Mouse (Mus musculus): ENCODE measurements at regions not wholly inside any gene's neighbourhood (a gene's known extent, or its start where the extent isn't known, plus 50 kb on each side); places are given as distances from the start of the nearest gene placed in this dataset.
"Not testable (repeated sequence)": the region's sequence is repeated elsewhere in the genome, so short reads cannot be mapped to it uniquely, and the experiment has no call there.

- 0 out of 2 replicates have a peak, but pooled peaks cover 4% of the 10 kb centered on the region for H3K27me3 ChIP-seq (replicated peaks; ENCODE audit: control insufficient read depth, insufficient read depth, low read length)
- no peaks in the 10 kb centered on the region for H3K9me3 ChIP-seq (ENCODE audit: control insufficient read depth, low read length)
- H3K27ac ChIP-seq (replicated peaks; ENCODE audit: low read depth, low read length): no peak overlapping the region
- no peak overlapping the region for H3K4me3 ChIP-seq (ENCODE audit: low read depth, low read length)
- H3K36me3 ChIP-seq (ENCODE audit: control insufficient read depth, insufficient read depth, low read length): no peaks in the 10 kb centered on the region
- H3K9ac ChIP-seq (ENCODE audit: low read depth, low read length): no peak overlapping the region
- DNase-seq (ENCODE audit: low spot score): no peak
- no peak for ATAC-seq (ENCODE audit: low read depth)
- H3K4me2 ChIP-seq (ENCODE audit: low read depth, low read length): no peak overlapping the region
- H3K4me1 ChIP-seq (ENCODE audit: control insufficient read depth, insufficient read depth, low read length): no peaks in the 10 kb centered on the region
Measured at GRCm38 (mm10) chr13:103638038-103638437, 136.4 kb downstream of the Srek1 start.

DNA sequence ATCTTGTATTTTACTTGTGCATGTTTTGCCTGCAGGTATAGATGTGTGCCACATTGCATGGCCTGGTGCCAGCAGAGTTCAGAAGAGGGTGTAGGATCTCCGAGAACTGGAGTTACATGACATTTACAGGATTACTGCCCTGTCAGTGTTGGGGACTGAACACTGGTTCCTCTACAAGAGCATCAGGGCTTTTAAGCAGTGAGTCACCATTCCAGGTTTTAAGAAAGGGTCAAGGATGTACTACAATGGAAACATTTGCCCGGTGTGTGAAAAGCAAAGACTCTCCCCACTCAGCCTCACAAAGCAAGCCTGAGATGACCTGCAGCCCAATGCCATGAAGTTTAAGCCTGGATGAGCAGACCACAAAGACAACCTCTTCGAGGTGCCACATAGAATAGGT is 137.0 kb downstream of the Srek1 start:
- Histone ChIP-seq H3K27ac (replicated peaks; ENCODE audit: low read depth, low read length) (no peak overlapping the region), H3K4me2 (ENCODE audit: low read depth, low read length) (no peak overlapping the region), H3K9me3 (ENCODE audit: control insufficient read depth, low read length) (no peaks in the 10 kb centered on the region), H3K9ac (ENCODE audit: low read depth, low read length) (no peak overlapping the region), H3K27me3 (replicated peaks; ENCODE audit: control insufficient read depth, insufficient read depth, low read length) (0 out of 2 replicates have a peak, but pooled peaks cover 4% of the 10 kb centered on the region), H3K4me1 (ENCODE audit: control insufficient read depth, insufficient read depth, low read length) (no peaks in the 10 kb centered on the region), H3K36me3 (ENCODE audit: control insufficient read depth, insufficient read depth, low read length) (no peaks in the 10 kb centered on the region), H3K4me3 (ENCODE audit: low read depth, low read length) (no peak overlapping the region)
- no peak for ATAC-seq (ENCODE audit: low read depth)
- DNase-seq (ENCODE audit: low spot score): no peak
- WGBS: 76% methylated on average over 3 of the region's 3 CpGs

DNA sequence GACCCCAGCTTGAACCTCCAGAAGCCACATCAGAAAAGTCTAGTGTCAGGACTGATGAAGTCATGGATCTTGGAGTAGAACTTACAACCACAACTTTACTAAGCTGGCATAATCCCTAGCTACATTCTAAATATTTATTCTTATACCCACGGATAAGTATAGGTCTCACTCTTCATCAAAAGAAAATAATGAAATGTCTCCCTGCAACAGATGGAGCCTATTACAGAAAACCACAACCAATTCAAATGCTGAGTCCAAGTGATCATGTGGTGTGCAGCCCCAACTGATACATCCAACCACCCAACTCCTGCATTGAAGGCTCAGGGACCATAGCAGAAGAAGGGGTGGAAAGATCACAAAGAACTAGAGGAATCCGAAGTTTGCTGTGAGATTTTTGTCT is 137.8 kb downstream of the Srek1 start:
- Histone ChIP-seq H3K36me3 (ENCODE audit: control insufficient read depth, insufficient read depth, low read length) (no peaks in the 10 kb centered on the region), H3K4me2 (ENCODE audit: low read depth, low read length) (no peak overlapping the region), H3K27ac (replicated peaks; ENCODE audit: low read depth, low read length) (no peak overlapping the region), H3K9ac (ENCODE audit: low read depth, low read length) (no peak overlapping the region), H3K9me3 (ENCODE audit: control insufficient read depth, low read length) (no peaks in the 10 kb centered on the region), H3K4me3 (ENCODE audit: low read depth, low read length) (no peak overlapping the region), H3K4me1 (ENCODE audit: control insufficient read depth, insufficient read depth, low read length) (no peaks in the 10 kb centered on the region), H3K27me3 (replicated peaks; ENCODE audit: control insufficient read depth, insufficient read depth, low read length) (0 out of 2 replicates have a peak, but pooled peaks cover 4% of the 10 kb centered on the region)
- ATAC-seq (ENCODE audit: low read depth) (peak; percentile 55; the same call in 1 of the 2 replicates), DNase-seq (ENCODE audit: low spot score) (peak; percentile 44)
- 53% methylated on average over 2 of the region's 2 CpGs for WGBS

GRCm38 (mm10) chr13:103623810-103624209 is 150.6 kb downstream of the Srek1 start:
- 67% methylated on average over 2 of the region's 2 CpGs for WGBS
- DNase-seq (ENCODE audit: low spot score): no peak
- no peak overlapping the region for H3K9ac ChIP-seq (ENCODE audit: low read depth, low read length)
- no peak overlapping the region for H3K27ac ChIP-seq (replicated peaks; ENCODE audit: low read depth, low read length)
- no peaks in the 10 kb centered on the region for H3K27me3 ChIP-seq (replicated peaks; ENCODE audit: control insufficient read depth, insufficient read depth, low read length)
- H3K36me3 ChIP-seq (ENCODE audit: control insufficient read depth, insufficient read depth, low read length): no peaks in the 10 kb centered on the region
- no peaks in the 10 kb centered on the region for H3K9me3 ChIP-seq (ENCODE audit: control insufficient read depth, low read length)
- H3K4me1 ChIP-seq (ENCODE audit: control insufficient read depth, insufficient read depth, low read length): no peaks in the 10 kb centered on the region
- no peak for ATAC-seq (ENCODE audit: low read depth)
- H3K4me2 ChIP-seq (ENCODE audit: low read depth, low read length): no peak overlapping the region
- no peak overlapping the region for H3K4me3 ChIP-seq (ENCODE audit: low read depth, low read length)

DNA sequence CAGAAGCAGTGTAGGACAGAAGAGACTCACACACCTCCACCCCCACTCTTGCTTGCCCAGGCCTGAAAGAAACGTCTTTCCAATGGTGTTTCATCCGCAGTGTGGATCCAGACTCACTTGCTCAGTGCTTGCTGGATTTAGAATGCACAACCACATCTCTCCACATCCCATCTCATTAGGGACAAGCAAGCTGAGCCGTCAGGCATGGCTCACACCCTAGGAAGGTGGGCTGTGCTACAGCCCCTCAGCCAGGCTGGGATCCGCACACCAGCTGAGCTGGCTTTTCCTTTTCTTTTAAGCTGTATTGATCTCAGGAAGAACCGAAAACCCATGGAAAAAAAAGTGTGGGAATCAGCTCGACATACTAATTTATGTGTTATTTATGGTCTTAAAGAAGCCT is 151.1 kb downstream of the Srek1 start:
- Histone ChIP-seq H3K27ac (replicated peaks; ENCODE audit: low read depth, low read length) (no peak overlapping the region), H3K36me3 (ENCODE audit: control insufficient read depth, insufficient read depth, low read length) (no peaks in the 10 kb centered on the region), H3K27me3 (replicated peaks; ENCODE audit: control insufficient read depth, insufficient read depth, low read length) (no peaks in the 10 kb centered on the region), H3K4me1 (ENCODE audit: control insufficient read depth, insufficient read depth, low read length) (no peaks in the 10 kb centered on the region), H3K9me3 (ENCODE audit: control insufficient read depth, low read length) (no peaks in the 10 kb centered on the region), H3K4me2 (ENCODE audit: low read depth, low read length) (no peak overlapping the region), H3K4me3 (ENCODE audit: low read depth, low read length) (no peak overlapping the region), H3K9ac (ENCODE audit: low read depth, low read length) (no peak overlapping the region)
- ATAC-seq (ENCODE audit: low read depth) (no peak), DNase-seq (ENCODE audit: low spot score) (no peak)
- 61% methylated on average over 6 of the region's 6 CpGs for WGBS

- no peaks in the 10 kb centered on the region for H3K4me1 ChIP-seq (ENCODE audit: control insufficient read depth, insufficient read depth, low read length)
- H3K36me3 ChIP-seq (ENCODE audit: control insufficient read depth, insufficient read depth, low read length): no peaks in the 10 kb centered on the region
- no peak overlapping the region for H3K27ac ChIP-seq (replicated peaks; ENCODE audit: low read depth, low read length)
- H3K4me2 ChIP-seq (ENCODE audit: low read depth, low read length): no peak overlapping the region
- no peaks in the 10 kb centered on the region for H3K9me3 ChIP-seq (ENCODE audit: control insufficient read depth, low read length)
- DNase-seq (ENCODE audit: low spot score) (no peak), ATAC-seq (ENCODE audit: low read depth) (no peak)
- H3K9ac ChIP-seq (ENCODE audit: low read depth, low read length): no peak overlapping the region
- no peak overlapping the region for H3K4me3 ChIP-seq (ENCODE audit: low read depth, low read length)
- 37% methylated on average over 5 of the region's 5 CpGs for WGBS
- H3K27me3 ChIP-seq (replicated peaks; ENCODE audit: control insufficient read depth, insufficient read depth, low read length): no peaks in the 10 kb centered on the region
Measured at GRCm38 (mm10) chr13:103622324-103622723, 152.1 kb downstream of the Srek1 start.

- not testable (repeated sequence) for H3K4me2 ChIP-seq (ENCODE audit: low read depth, low read length); ATAC-seq (ENCODE audit: low read depth); H3K27ac ChIP-seq (replicated peaks; ENCODE audit: low read depth, low read length); H3K9me3 ChIP-seq (ENCODE audit: control insufficient read depth, low read length); DNase-seq (ENCODE audit: low spot score); H3K27me3 ChIP-seq (replicated peaks; ENCODE audit: control insufficient read depth, insufficient read depth, low read length); H3K9ac ChIP-seq (ENCODE audit: low read depth, low read length); H3K36me3 ChIP-seq (ENCODE audit: control insufficient read depth, insufficient read depth, low read length); H3K4me1 ChIP-seq (ENCODE audit: control insufficient read depth, insufficient read depth, low read length); H3K4me3 ChIP-seq (ENCODE audit: low read depth, low read length)
- WGBS: 91% methylated on average over 5 of the region's 5 CpGs
Measured at GRCm38 (mm10) chr13:103620958-103621357, 153.4 kb downstream of the Srek1 start.

- no peak overlapping the region for H3K9ac ChIP-seq (ENCODE audit: low read depth, low read length)
- H3K9me3 ChIP-seq (ENCODE audit: control insufficient read depth, low read length): no peaks in the 10 kb centered on the region
- no peaks in the 10 kb centered on the region for H3K27me3 ChIP-seq (replicated peaks; ENCODE audit: control insufficient read depth, insufficient read depth, low read length)
- H3K36me3 ChIP-seq (ENCODE audit: control insufficient read depth, insufficient read depth, low read length): no peaks in the 10 kb centered on the region
- WGBS: 56% methylated on average over 10 of the region's 10 CpGs
- no peak; the same call in 1 of the 2 replicates for ATAC-seq (ENCODE audit: low read depth)
- H3K4me3 ChIP-seq (ENCODE audit: low read depth, low read length): no peak overlapping the region
- peak; percentile 51 for DNase-seq (ENCODE audit: low spot score)
- peaks cover 9% of the 10 kb centered on the region for H3K4me1 ChIP-seq (ENCODE audit: control insufficient read depth, insufficient read depth, low read length)
- peak overlapping the region; percentile 52; the same call in 1 of the 2 replicates for H3K4me2 ChIP-seq (ENCODE audit: low read depth, low read length)
- no peak overlapping the region for H3K27ac ChIP-seq (replicated peaks; ENCODE audit: low read depth, low read length)
Measured at GRCm38 (mm10) chr13:103613333-103613725, 161.1 kb downstream of the Srek1 start.

- peak; percentile 67 for DNase-seq (ENCODE audit: low spot score)
- Histone ChIP-seq H3K27me3 (replicated peaks; ENCODE audit: control insufficient read depth, insufficient read depth, low read length) (no peaks in the 10 kb centered on the region), H3K36me3 (ENCODE audit: control insufficient read depth, insufficient read depth, low read length) (no peaks in the 10 kb centered on the region), H3K27ac (replicated peaks; ENCODE audit: low read depth, low read length) (peak overlapping the region; percentile 39), H3K4me2 (ENCODE audit: low read depth, low read length) (peak overlapping the region; percentile 52), H3K9me3 (ENCODE audit: control insufficient read depth, low read length) (no peaks in the 10 kb centered on the region), H3K4me1 (ENCODE audit: control insufficient read depth, insufficient read depth, low read length) (peaks cover 9% of the 10 kb centered on the region), H3K9ac (ENCODE audit: low read depth, low read length) (no peak overlapping the region; the same call in 1 of the 2 replicates), H3K4me3 (ENCODE audit: low read depth, low read length) (peak overlapping the region; percentile 16)
- 20% methylated on average over 11 of the region's 11 CpGs for WGBS
- ATAC-seq (ENCODE audit: low read depth): peak; percentile 77
Measured at GRCm38 (mm10) chr13:103612720-103613332, 161.6 kb downstream of the Srek1 start.

All from embryonic facial prominence, embryonic 14.5 days (tissue).